Mouse (Mus musculus) embryonic fibroblast, embryonic 13.5 days (primary cell): Measurements from ENCODE around the gene Acly. TPM values are rescaled to one million over a fixed set of nuclear protein-coding genes. Genes with fewer than 3 reads are reported as not detected.

ENCODE experiments used
- H3K27ac ChIP-seq: 2 replicates; pipeline ENCODE4 v1.5.1; 2012; ENCODE audit warnings: low read length, control low read depth, inconsistent platforms; ENCODE audit not compliant: insufficient read depth
- H3K4me1 ChIP-seq: 2 replicates; pipeline ENCODE4 v1.6.1; 2011; ENCODE audit warnings: low read length; ENCODE audit not compliant: control insufficient read depth, insufficient read depth
- H3K4me3 ChIP-seq: 2 replicates; pipeline ENCODE4 v1.5.1; 2011; ENCODE audit warnings: mild to moderate bottlenecking, control low read depth, low read length; ENCODE audit not compliant: insufficient read depth
- CTCF ChIP-seq: IDR thresholded peaks from 2 replicates; pipeline ENCODE4 v1.5.1; 2011; ENCODE audit warnings: mild to moderate bottlenecking, control low read depth, low read length, moderate library complexity, borderline replicate concordance; ENCODE audit not compliant: insufficient read depth
- POLR2A ChIP-seq: IDR thresholded peaks from 2 replicates; pipeline ENCODE4 v1.6.1; 2011; ENCODE audit warnings: low read depth, mild to moderate bottlenecking, control low read depth, low read length, moderate library complexity
- polyA plus RNA-seq: library from polyadenylated mRNA; stranded (reverse); fragments of >200 nt; gene quantifications from 2 replicates; pipeline ENCODE4 v1.2.4, GENCODE M21; 2011; ENCODE audit warnings: low read depth; ENCODE audit not compliant: missing spikeins, insufficient read length

Acly gene
- polyA plus RNA-seq, 1 experiment = 111 TPM

DNA sequence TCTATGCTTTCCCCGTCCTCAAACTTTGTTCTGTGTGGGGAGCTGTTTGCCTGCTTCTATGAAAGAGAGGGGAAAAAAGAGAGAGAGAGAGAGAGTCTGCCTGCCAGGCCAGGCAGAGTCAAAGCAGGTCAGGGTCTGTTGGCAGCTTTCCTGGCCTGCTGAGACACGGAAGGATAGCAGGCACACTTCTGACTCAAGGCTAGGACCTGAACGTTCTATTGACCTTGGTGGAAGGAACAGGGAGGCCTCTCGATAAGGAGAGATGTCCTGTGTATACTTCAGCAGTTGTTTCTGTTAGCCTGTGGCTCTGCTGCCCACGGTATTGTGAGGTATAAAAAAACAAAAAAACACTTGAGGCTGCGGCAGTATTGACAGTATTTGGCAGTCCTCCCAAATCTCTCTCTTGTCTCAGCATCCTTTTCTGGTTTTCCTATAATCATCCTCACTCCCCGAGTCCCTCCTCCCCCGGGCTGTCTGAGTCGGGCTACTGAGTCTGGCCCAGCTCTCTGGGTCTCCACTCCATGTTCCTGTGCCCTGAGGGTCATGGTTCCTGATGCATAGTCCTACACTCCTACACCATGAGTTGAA lies 99.1 kb downstream of the Acly start:
- Histone ChIP-seq H3K4me1 (no peaks in the 10 kb centered on the region), H3K4me3 (no peak overlapping the region), H3K27ac (no peak overlapping the region)
- TF ChIP-seq POLR2A (no peak), CTCF (no peak)

DNA sequence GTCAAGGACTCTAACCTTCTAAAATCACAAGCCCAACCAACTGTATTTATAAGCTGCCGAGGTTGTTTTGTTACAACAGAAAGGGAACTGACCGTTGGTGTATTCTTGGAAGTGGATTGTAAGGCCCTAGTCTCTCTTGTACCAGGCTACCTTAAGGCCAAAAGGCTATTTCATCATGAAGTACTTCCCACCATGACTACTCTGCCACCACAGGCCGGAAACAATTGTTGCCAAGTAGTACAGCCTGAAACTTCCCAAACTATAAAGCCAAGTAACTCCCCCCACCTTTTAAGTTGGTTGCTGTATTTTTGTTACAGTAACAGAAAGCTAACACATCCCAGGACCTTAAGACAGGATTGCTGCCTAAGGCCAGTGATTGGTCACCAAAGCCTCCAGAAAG lies 101.0 kb downstream of the Acly start:
- no peak for TF ChIP-seq POLR2A
- no peak for TF ChIP-seq CTCF
- H3K27ac ChIP-seq = no peak overlapping the region
- H3K4me3 ChIP-seq = no peak overlapping the region
- no peaks in the 10 kb centered on the region for H3K4me1 ChIP-seq

Other genes starting within 250 kb of the Acly start
- 960 and 1,192 TPM in 2 replicates for gene Eif1, start 208.1 kb downstream of the Acly start, polyA plus RNA-seq
- not detected in 2 replicates for gene Gast, start 193.6 kb downstream of the Acly start, polyA plus RNA-seq
- 0.17 and 0.77 TPM in 2 replicates for gene Hap1, start 171.9 kb downstream of the Acly start, polyA plus RNA-seq
- gene Jup, start 130.2 kb downstream of the Acly start, polyA plus RNA-seq = 61.1 and 82.2 TPM in 2 replicates
- 75.2 and 85.8 TPM in 2 replicates for gene P3h4, start 113.2 kb downstream of the Acly start, polyA plus RNA-seq
- gene Fkbp10, start 112.3 kb downstream of the Acly start, polyA plus RNA-seq = 283 and 298 TPM in 2 replicates
- gene Nt5c3b, start 86.2 kb downstream of the Acly start, polyA plus RNA-seq = 44.8 and 52.0 TPM in 2 replicates
- gene Klhl10, start 86.1 kb downstream of the Acly start, polyA plus RNA-seq = 0.40 and 0.77 TPM in 2 replicates
- 20.9 and 21.4 TPM in 2 replicates for gene Klhl11, start 55.3 kb downstream of the Acly start, polyA plus RNA-seq
- gene Ttc25, start 17.6 kb upstream of the Acly start, polyA plus RNA-seq = 0.20 TPM in 1 of 2 replicates, not detected in the other
- 10.1 and 10.6 TPM in 2 replicates for gene Cnp, start 46.9 kb upstream of the Acly start, polyA plus RNA-seq
- 29.2 and 29.9 TPM in 2 replicates for gene Nkiras2, start 91.2 kb upstream of the Acly start, polyA plus RNA-seq
- 214 and 225 TPM in 2 replicates for gene Dnajc7, start 92.2 kb upstream of the Acly start, polyA plus RNA-seq
- gene Zfp385c, start 164.5 kb upstream of the Acly start, polyA plus RNA-seq = 1.1 TPM in 1 of 2 replicates, not detected in the other
- 3.5 and 7.8 TPM in 2 replicates for gene Dhx58, start 176.3 kb upstream of the Acly start, polyA plus RNA-seq
- 31.1 and 34.1 TPM in 2 replicates for gene Kat2a, start 184.5 kb upstream of the Acly start, polyA plus RNA-seq
- gene Hspb9, start 185.8 kb upstream of the Acly start, polyA plus RNA-seq = not detected in 2 replicates
- 163 and 168 TPM in 2 replicates for gene Rab5c, start 210.2 kb upstream of the Acly start, polyA plus RNA-seq
- not detected in 2 replicates for gene Kcnh4, start 231.9 kb upstream of the Acly start, polyA plus RNA-seq
- not detected in 2 replicates for gene Hcrt, start 234.9 kb upstream of the Acly start, polyA plus RNA-seq
- 8.6 and 12.8 TPM in 2 replicates for gene Ghdc, start 243.0 kb upstream of the Acly start, polyA plus RNA-seq